Mouse (Mus musculus) T-cell, adult 2 months (primary cell): ENCODE results near the gene Smarca5.

Source experiments
- DNase-seq: peaks from one replicate; pipeline ENCODE4 v3.0.0; 2022; ENCODE audit warnings: low spot score

Gene Smarca5

GRCm38 (mm10) chr8:80663476-80663875 lies 75.8 kb downstream of the Smarca5 start:
- no peak for DNase-seq

- DNase-seq, result no peak
These were observed 78.2 kb downstream of the Smarca5 start for GRCm38 (mm10) chr8:80661055-80661454.

- no peak for DNase-seq
These were observed 81.7 kb downstream of the Smarca5 start for GRCm38 (mm10) chr8:80657639-80658038.
